Mouse (Mus musculus) kidney, embryonic 14.5 days (tissue): Measurements from ENCODE around the gene Slc6a21. TPM values are rescaled to one million over a fixed set of nuclear protein-coding genes. Genes with fewer than 3 reads are reported as not detected.
A peak's percentile ranks its signal among the peaks of the same experiment; 100 is the strongest.

ENCODE experiments used
- ATAC-seq: fragments of 200-750 bp; cut with Nextera tagmentation; 2 replicates; pipeline ENCODE4 v1.8.0; 2017; ENCODE audit warnings: moderate number of reproducible peaks, mild to moderate bottlenecking, moderate TSS enrichment, moderate library complexity; ENCODE audit not compliant: low FRiP score, low TSS enrichment
- H3K27ac ChIP-seq: fragments of 300-500 bp; sonication (generic); 2 replicates; pipeline ENCODE4 v1.5.1; 2014; ENCODE audit warnings: low read depth, mild to moderate bottlenecking, low read length, moderate library complexity, mixed read lengths
- H3K27me3 ChIP-seq: fragments of 300-500 bp; sonication (generic); 2 replicates; pipeline ENCODE4 v1.6.1; 2014; ENCODE audit warnings: mild to moderate bottlenecking, low read length; ENCODE audit not compliant: control insufficient read depth, insufficient read depth
- H3K36me3 ChIP-seq: fragments of 300-500 bp; sonication (generic); 2 replicates; pipeline ENCODE4 v1.6.1; 2014; ENCODE audit warnings: low read length, mixed read lengths; ENCODE audit not compliant: control insufficient read depth, insufficient read depth
- H3K4me1 ChIP-seq: fragments of 300-500 bp; sonication (generic); 2 replicates; pipeline ENCODE4 v1.6.1; 2014; ENCODE audit warnings: low read length, mixed read lengths; ENCODE audit not compliant: control insufficient read depth, insufficient read depth
- H3K4me2 ChIP-seq: fragments of 300-500 bp; sonication (generic); replicated peaks from 2 replicates; pipeline ENCODE4 v1.6.1; 2014; ENCODE audit warnings: low read depth, mild to moderate bottlenecking, low read length
- H3K4me3 ChIP-seq: fragments of 300-500 bp; sonication (generic); 2 replicates; pipeline ENCODE4 v1.5.1; 2014; ENCODE audit warnings: mild to moderate bottlenecking, low read length
- H3K9ac ChIP-seq: fragments of 300-500 bp; sonication (generic); 2 replicates; pipeline ENCODE4 v1.6.1; 2014; ENCODE audit warnings: low read depth, mild to moderate bottlenecking, low read length, moderate library complexity
- H3K9me3 ChIP-seq: fragments of 300-500 bp; sonication (generic); 2 replicates; pipeline ENCODE4 v1.6.1; 2016; ENCODE audit warnings: low read length; ENCODE audit not compliant: control insufficient read depth
- WGBS: fragments of 180-500 bp; shearing (Covaris S2); extraction: QIAGEN DNeasy Blood & Tissue Kit; methylation state at CpG from one replicate; pipeline ENCODE4 v1.1.7; 2014; 5-methylcytosine and 5-hydroxymethylcytosine counted together
- polyA plus RNA-seq: library from polyadenylated mRNA; unstranded; fragments of >200 nt; fragmentation: Nextera tagmentation; extraction: Ambion mirVana; gene quantifications from 2 replicates; pipeline ENCODE4 v1.2.1, GENCODE M21; 2014

Slc6a21 gene
- polyA plus RNA-seq, result not detected in 2 replicates

DNA sequence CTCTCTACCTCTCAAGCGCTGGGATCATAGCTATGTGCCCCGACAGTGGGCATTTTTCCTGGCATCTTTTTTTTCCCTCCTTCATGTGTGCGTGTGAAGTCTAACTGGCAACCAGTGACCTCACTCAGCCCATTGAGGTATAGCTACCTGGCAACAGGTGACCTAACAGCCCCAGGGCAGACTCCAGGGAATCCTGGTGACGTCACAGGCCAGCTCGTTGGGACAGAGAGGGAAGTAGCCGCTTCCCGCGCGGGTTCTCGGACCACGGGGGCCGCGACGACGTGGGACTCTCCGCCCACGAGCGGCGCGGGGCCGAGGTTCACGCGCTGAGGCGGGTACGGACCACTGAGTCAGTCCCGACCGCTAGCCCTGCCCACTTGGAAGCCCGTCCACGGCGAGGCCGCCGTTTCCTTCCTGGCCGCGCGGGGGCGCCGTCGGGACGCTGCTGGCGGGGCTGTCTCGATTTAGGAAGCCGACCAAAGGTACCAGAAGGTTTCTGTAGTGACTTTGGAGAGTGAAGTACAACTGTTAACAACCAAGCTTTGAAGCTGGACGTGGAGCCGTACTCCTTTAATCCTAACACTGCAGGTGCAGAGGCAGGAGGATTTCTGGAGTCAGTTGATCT lies at the start of gene Slc6a21:
Gene Slc6a21, plus strand, starts transcription at position 378 of the 625 bp plus-strand sequence.
- 6% methylated on average over 44 of the region's 44 CpGs for WGBS
- Histone ChIP-seq H3K9me3 (no peaks in the 10 kb centered on the region), H3K27ac (no peak within 1 kb of the TSS), H3K36me3 (no peaks in the 10 kb centered on the region), H3K4me2 (peak within 1 kb of the TSS; percentile 67), H3K4me3 (peak within 1 kb of the TSS; percentile 42), H3K9ac (peak within 1 kb of the TSS; percentile 50; the same call in 1 of the 2 replicates), H3K4me1 (0 out of 2 replicates have a peak, but pooled peaks cover 3% of the 10 kb centered on the region), H3K27me3 (no peaks in the 10 kb centered on the region)
- no peak for ATAC-seq

DNA sequence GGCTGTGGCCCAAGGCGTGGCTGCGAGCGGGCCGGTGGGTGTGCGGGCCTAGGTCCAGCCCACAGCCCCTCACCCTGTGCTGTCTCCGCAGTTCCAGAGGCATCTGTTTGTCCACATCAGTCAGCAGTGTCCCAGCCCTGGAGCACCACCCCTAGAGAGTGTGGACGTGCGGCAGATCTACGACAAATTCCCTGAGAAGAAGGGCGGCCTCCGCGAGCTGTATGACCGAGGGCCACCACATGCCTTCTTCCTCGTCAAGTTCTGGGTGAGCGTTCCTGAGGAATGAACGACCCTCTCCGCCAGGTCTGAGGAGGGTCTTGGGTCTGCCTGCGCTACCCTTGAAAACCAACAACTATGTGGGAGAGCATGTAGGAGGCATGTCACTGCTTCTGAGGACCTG lies 48.8 kb upstream of the Slc6a21 start:
- Histone ChIP-seq H3K27ac (no peak overlapping the region), H3K4me2 (no peak overlapping the region), H3K9me3 (no peaks in the 10 kb centered on the region), H3K4me3 (no peak overlapping the region), H3K36me3 (peaks cover 87% of the 10 kb centered on the region), H3K4me1 (peaks cover 1% of the 10 kb centered on the region; the same call in 1 of the 2 replicates), H3K27me3 (no peaks in the 10 kb centered on the region), H3K9ac (no peak overlapping the region)
- WGBS, result 88% methylated on average over 18 of the region's 18 CpGs
- ATAC-seq, result no peak

DNA sequence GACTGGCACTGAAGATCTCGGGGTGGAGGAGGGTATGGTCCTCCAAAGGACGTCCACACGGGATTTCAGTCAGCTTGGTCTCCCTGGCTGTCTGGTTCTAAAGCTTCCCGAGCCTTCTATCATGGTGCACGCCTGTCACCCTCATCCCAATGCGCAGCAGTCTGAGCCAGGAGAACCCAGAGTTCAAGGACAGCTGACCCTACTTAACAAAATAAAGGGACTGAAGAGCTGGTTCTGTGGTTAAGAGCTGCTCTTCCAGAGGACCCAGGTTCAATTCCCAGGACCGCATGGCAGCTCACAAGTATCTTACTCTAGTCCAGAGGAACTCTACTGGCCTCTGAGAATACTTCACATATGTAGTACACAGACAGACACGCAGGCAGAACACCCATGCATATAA lies 48.3 kb upstream of the Slc6a21 start:
- 92% methylated on average over 8 of the region's 8 CpGs for WGBS
- ATAC-seq, result no peak
- no peak overlapping the region for H3K9ac ChIP-seq
- no peaks in the 10 kb centered on the region for H3K9me3 ChIP-seq
- H3K27me3 ChIP-seq, result no peaks in the 10 kb centered on the region
- H3K4me3 ChIP-seq, result no peak overlapping the region
- peaks cover 6% of the 10 kb centered on the region for H3K4me1 ChIP-seq
- H3K36me3 ChIP-seq, result peaks cover 84% of the 10 kb centered on the region
- no peak overlapping the region for H3K27ac ChIP-seq
- H3K4me2 ChIP-seq, result no peak overlapping the region

DNA sequence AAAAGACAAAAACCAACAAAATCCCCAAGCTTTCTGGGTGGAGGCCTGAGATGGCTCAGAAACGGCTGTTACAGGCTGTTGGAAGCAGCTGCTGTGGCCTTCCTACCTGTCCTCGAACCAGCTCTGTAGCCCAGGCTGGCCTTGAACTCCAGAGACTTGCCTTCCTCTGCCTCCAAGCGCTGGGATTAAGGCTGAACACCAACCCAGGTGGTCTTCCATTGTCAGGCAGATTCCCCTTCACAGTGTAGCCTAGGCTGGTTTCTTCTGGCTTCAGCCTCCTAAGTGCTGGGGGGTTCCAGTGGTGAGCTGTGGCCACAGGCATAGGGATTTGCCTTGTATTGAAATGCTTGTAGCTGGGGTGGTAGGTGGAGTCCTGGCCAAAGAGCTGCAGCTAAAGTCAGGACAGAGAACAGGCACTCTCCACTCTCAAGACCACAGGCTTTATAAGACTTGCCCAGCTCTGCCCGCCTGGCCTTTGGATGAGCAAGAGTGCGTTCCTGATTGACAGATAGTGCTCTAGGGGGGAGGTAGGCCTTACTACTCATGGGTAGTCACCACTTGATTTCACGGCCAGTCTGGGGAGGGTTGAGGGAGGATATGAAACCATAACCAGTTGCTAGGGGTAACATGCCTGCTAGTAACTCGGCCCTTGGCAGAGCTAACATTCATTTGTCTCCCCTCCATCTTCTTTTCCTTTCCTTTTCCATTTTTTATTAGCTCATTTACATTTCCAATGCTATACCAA lies 47.7 kb upstream of the Slc6a21 start:
- no peak overlapping the region for H3K9ac ChIP-seq
- H3K9me3 ChIP-seq, result no peaks in the 10 kb centered on the region
- WGBS, result 91% methylated on average over 7 of the region's 7 CpGs
- peaks cover 78% of the 10 kb centered on the region for H3K36me3 ChIP-seq
- H3K4me1 ChIP-seq, result peaks cover 11% of the 10 kb centered on the region
- H3K4me3 ChIP-seq, result no peak overlapping the region
- H3K27ac ChIP-seq, result no peak overlapping the region
- H3K4me2 ChIP-seq, result no peak overlapping the region
- no peak for ATAC-seq
- no peaks in the 10 kb centered on the region for H3K27me3 ChIP-seq

GRCm38 (mm10) chr7:45231192-45231591 lies 46.1 kb upstream of the Slc6a21 start:
- WGBS, result 88% methylated on average over 12 of the region's 12 CpGs
- peaks cover 11% of the 10 kb centered on the region for H3K4me1 ChIP-seq
- H3K9me3 ChIP-seq, result no peaks in the 10 kb centered on the region
- H3K4me2 ChIP-seq, result no peak overlapping the region
- H3K36me3 ChIP-seq, result peaks cover 63% of the 10 kb centered on the region
- H3K27me3 ChIP-seq, result no peaks in the 10 kb centered on the region
- no peak overlapping the region for H3K9ac ChIP-seq
- H3K4me3 ChIP-seq, result no peak overlapping the region
- ATAC-seq, result no peak
- H3K27ac ChIP-seq, result no peak overlapping the region

GRCm38 (mm10) chr7:45231941-45232340 lies 45.4 kb upstream of the Slc6a21 start:
- H3K27ac ChIP-seq, result no peak overlapping the region
- no peak for ATAC-seq
- 83% methylated on average over 11 of the region's 11 CpGs for WGBS
- no peaks in the 10 kb centered on the region for H3K9me3 ChIP-seq
- no peak overlapping the region for H3K4me3 ChIP-seq
- H3K36me3 ChIP-seq, result peaks cover 55% of the 10 kb centered on the region
- H3K9ac ChIP-seq, result no peak overlapping the region
- peaks cover 11% of the 10 kb centered on the region for H3K4me1 ChIP-seq
- no peak overlapping the region for H3K4me2 ChIP-seq
- H3K27me3 ChIP-seq, result no peaks in the 10 kb centered on the region

- Histone ChIP-seq H3K27ac (no peak overlapping the region), H3K4me2 (no peak overlapping the region), H3K4me3 (no peak overlapping the region), H3K4me1 (peaks cover 11% of the 10 kb centered on the region), H3K36me3 (peaks cover 48% of the 10 kb centered on the region), H3K9ac (no peak overlapping the region), H3K27me3 (peaks cover 2% of the 10 kb centered on the region; the same call in 1 of the 2 replicates), H3K9me3 (no peaks in the 10 kb centered on the region)
- no peak for ATAC-seq
- 64% methylated on average over 13 of the region's 13 CpGs for WGBS
Measured at GRCm38 (mm10) chr7:45232716-45233465, 44.4 kb upstream of the Slc6a21 start.

GRCm38 (mm10) chr7:45233580-45234332 lies 43.6 kb upstream of the Slc6a21 start:
- Histone ChIP-seq H3K9me3 (no peaks in the 10 kb centered on the region), H3K4me1 (peaks cover 11% of the 10 kb centered on the region), H3K27ac (no peak overlapping the region), H3K4me3 (no peak overlapping the region), H3K36me3 (peaks cover 39% of the 10 kb centered on the region), H3K4me2 (no peak overlapping the region; the same call in 1 of the 2 replicates), H3K27me3 (peaks cover 2% of the 10 kb centered on the region; the same call in 1 of the 2 replicates), H3K9ac (peak overlapping the region; percentile 40; the same call in 1 of the 2 replicates)
- no peak for ATAC-seq
- WGBS, result 38% methylated on average over 20 of the region's 20 CpGs
